Mouse (Mus musculus) embryonic fibroblast, embryonic 13.5 days (primary cell): Measurements from ENCODE around the gene Paqr9.

Experiments
- CTCF ChIP-seq: IDR thresholded peaks from 2 replicates; pipeline ENCODE4 v1.5.1; 2011; ENCODE audit warnings: mild to moderate bottlenecking, control low read depth, low read length, moderate library complexity, borderline replicate concordance; ENCODE audit not compliant: insufficient read depth
- POLR2A ChIP-seq: IDR thresholded peaks from 2 replicates; pipeline ENCODE4 v1.6.1; 2011; ENCODE audit warnings: low read depth, mild to moderate bottlenecking, control low read depth, low read length, moderate library complexity

DNA sequence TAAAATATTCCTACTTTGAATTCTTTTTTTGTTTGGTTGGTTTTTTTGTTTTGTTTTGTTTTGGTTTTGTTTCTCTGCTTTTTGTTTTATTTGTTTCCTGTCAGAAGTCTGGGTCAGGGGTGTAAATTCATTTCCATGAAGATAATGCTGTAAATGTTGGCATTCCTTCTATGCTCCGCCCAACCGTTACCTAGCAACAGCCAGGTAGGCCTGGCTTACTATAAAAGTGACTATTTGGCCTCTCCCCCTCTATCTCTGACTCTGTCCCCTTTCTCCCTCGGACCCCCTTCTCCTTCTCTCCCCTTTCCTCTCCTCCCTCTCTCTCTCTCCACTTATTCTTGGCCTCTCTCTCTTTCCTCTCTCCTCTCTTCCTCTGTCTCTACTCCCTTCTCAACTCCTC lies 56.5 kb downstream of the Paqr9 start:
- no peak for TF ChIP-seq POLR2A
- TF ChIP-seq CTCF, result no peak
